In genomic region chr8:118685863-118686262, GRCm38 (mm10) we compare ENCODE assay signal across 19 mouse cellular contexts.
A peak's percentile ranks its signal among the peaks of the same experiment; 100 is the strongest.
DNase-seq lines count a peak whose midpoint lies in the region; ATAC-seq and TF ChIP-seq lines count a peak whose summit lies in the region.
"Had no signal": no experiment of that assay in that cellular context is flagged by ENCODE, and none has a peak within 500 bp of the region (broad histone marks: within the 10 kb centered on the region; RNA-seq: fewer than 3 reads in every experiment).

No protein-coding gene starts in this region.

- no peak overlapping the region for H3K9ac ChIP-seq in forebrain, postnatal 0 days
- H3K9ac ChIP-seq in forebrain, embryonic 15.5 days (replicated peaks): no peak overlapping the region
- H3K9ac ChIP-seq in limb, embryonic 11.5 days (ENCODE audit: low read length): no peak overlapping the region
- H3K9ac ChIP-seq: embryonic facial prominence, embryonic 15.5 days; forebrain, embryonic 12.5 days; kidney, embryonic 15.5 days; limb, embryonic 15.5 days; neural tube, embryonic 13.5 days had no signal

- peaks cover 10% of the 10 kb centered on the region; the same call in 1 of the 2 replicates for H3K9me3 ChIP-seq in forebrain, postnatal 0 days (ENCODE audit: low read length)
- H3K9me3 ChIP-seq in forebrain, embryonic 15.5 days: no peaks in the 10 kb centered on the region
- no peaks in the 10 kb centered on the region for H3K9me3 ChIP-seq in limb, embryonic 11.5 days (ENCODE audit: control insufficient read depth, low read length)
- no peaks in the 10 kb centered on the region for H3K9me3 ChIP-seq in limb, embryonic 10.5 days (replicated peaks)
- H3K9me3 ChIP-seq: embryonic facial prominence, embryonic 15.5 days; forebrain, embryonic 12.5 days; kidney, embryonic 15.5 days; limb, embryonic 15.5 days; neural tube, embryonic 13.5 days had no signal

- no peak for ATAC-seq in forebrain, postnatal 0 days
- no peak for ATAC-seq in forebrain, embryonic 15.5 days (replicated peaks)
- no peak for ATAC-seq in limb, embryonic 11.5 days (ENCODE audit: insufficient number of reproducible peaks, low FRiP score, low TSS enrichment, low read depth)
- ATAC-seq: activated CD4-positive, CD25-positive, alpha-beta regulatory T cell, adult 4 months; inflammation-experienced regulatory T-cells, adult 6 months had no signal

- H3K4me1 ChIP-seq in forebrain, postnatal 0 days (ENCODE audit: insufficient read depth): peaks cover 9% of the 10 kb centered on the region; the same call in 1 of the 2 replicates
- H3K4me1 ChIP-seq in forebrain, embryonic 15.5 days: peaks cover 12% of the 10 kb centered on the region
- no peaks in the 10 kb centered on the region for H3K4me1 ChIP-seq in limb, embryonic 11.5 days (ENCODE audit: control insufficient read depth, insufficient read depth, low read length)
- H3K4me1 ChIP-seq in limb, embryonic 10.5 days: no peaks in the 10 kb centered on the region; the same call in 1 of the 2 replicates
- H3K4me1 ChIP-seq: embryonic facial prominence, embryonic 15.5 days; forebrain, embryonic 12.5 days; limb, embryonic 15.5 days had no signal

- no peaks in the 10 kb centered on the region for H3K27me3 ChIP-seq in forebrain, postnatal 0 days (ENCODE audit: insufficient read depth, low read length)
- H3K27me3 ChIP-seq in forebrain, embryonic 15.5 days: no peaks in the 10 kb centered on the region
- H3K27me3 ChIP-seq in limb, embryonic 11.5 days (ENCODE audit: control insufficient read depth, insufficient read depth, low read length): no peaks in the 10 kb centered on the region
- no peaks in the 10 kb centered on the region for H3K27me3 ChIP-seq in limb, embryonic 10.5 days (ENCODE audit: low read depth, poor library complexity, severe bottlenecking)
- H3K27me3 ChIP-seq: embryonic facial prominence, embryonic 15.5 days; forebrain, embryonic 12.5 days; kidney, embryonic 15.5 days; limb, embryonic 15.5 days; neural tube, embryonic 13.5 days had no signal

- no peak overlapping the region for H3K4me2 ChIP-seq in forebrain, postnatal 0 days (ENCODE audit: low read depth)
- H3K4me2 ChIP-seq in forebrain, embryonic 15.5 days (replicated peaks): no peak overlapping the region
- H3K4me2 ChIP-seq in limb, embryonic 11.5 days (ENCODE audit: low read depth, severe bottlenecking): no peak overlapping the region
- H3K4me2 ChIP-seq: embryonic facial prominence, embryonic 15.5 days; forebrain, embryonic 12.5 days; kidney, embryonic 15.5 days; limb, embryonic 15.5 days; neural tube, embryonic 13.5 days had no signal

- intact Hi-C loops in left cerebral cortex, postnatal 25 days (cut with DNase I): no loop called here

- TF ChIP-seq CTCF in forebrain, postnatal 0 days (IDR thresholded peaks at IDR 0.05; ENCODE audit: low read depth): peak; percentile 43
- TF ChIP-seq CTCF in brain, embryonic 14.5 days (IDR thresholded peaks at IDR 0.05; ENCODE audit: borderline replicate concordance, extremely low read depth, insufficient read depth, insufficient read length): peak; percentile 37; the same call in 1 of the 2 replicates

- no peak for TF ChIP-seq POLR2A in brain, embryonic 14.5 days (IDR thresholded peaks at IDR 0.05; ENCODE audit: borderline replicate concordance, extremely low read depth, insufficient read depth, insufficient read length, poor library complexity, severe bottlenecking)

- WGBS in forebrain, postnatal 0 days: 89% methylated on average over 1 of the region's 1 CpGs
- WGBS in forebrain, embryonic 15.5 days: 88% methylated on average over 1 of the region's 1 CpGs
- WGBS in limb, embryonic 11.5 days: 100% methylated on average over 1 of the region's 1 CpGs
- WGBS in limb, embryonic 10.5 days: 90% methylated on average over 1 of the region's 1 CpGs

- H3K36me3 ChIP-seq in forebrain, postnatal 0 days (ENCODE audit: insufficient read depth): no peaks in the 10 kb centered on the region
- no peaks in the 10 kb centered on the region for H3K36me3 ChIP-seq in forebrain, embryonic 15.5 days
- no peaks in the 10 kb centered on the region for H3K36me3 ChIP-seq in limb, embryonic 11.5 days (ENCODE audit: control insufficient read depth, insufficient read depth, low read length)
- no peaks in the 10 kb centered on the region for H3K36me3 ChIP-seq in limb, embryonic 10.5 days
- H3K36me3 ChIP-seq: embryonic facial prominence, embryonic 15.5 days; forebrain, embryonic 12.5 days; kidney, embryonic 15.5 days; limb, embryonic 15.5 days; neural tube, embryonic 13.5 days had no signal

- no peak for DNase-seq in forebrain, postnatal 0 days
- peak; percentile 23 for DNase-seq in limb, embryonic 11.5 days (ENCODE audit: low spot score)
- DNase-seq in limb, embryonic 10.5 days (ENCODE audit: low spot score): no peak
- peak; percentile 86 for DNase-seq in ES-CJ7 (ENCODE audit: low read depth, low spot score)
- DNase-seq in brain, embryonic 14.5 days (ENCODE audit: low read depth): peak; percentile 47
- no peak for DNase-seq in left cerebral cortex, postnatal 25 days (ENCODE audit: low spot score in 2 of 2)
- DNase-seq: adrenal gland, postnatal 36 days; cerebellum, postnatal 25 days; heart, postnatal 14 days; lung, adult 18-20 months; thymus, postnatal 14 days had no signal

- H3K4me3 ChIP-seq in forebrain, postnatal 0 days (ENCODE audit: low read depth, low read length): no peak overlapping the region
- H3K4me3 ChIP-seq in forebrain, embryonic 15.5 days: no peak overlapping the region
- H3K4me3 ChIP-seq in limb, embryonic 11.5 days (ENCODE audit: low read depth, low read length): no peak overlapping the region
- no peak overlapping the region for H3K4me3 ChIP-seq in limb, embryonic 10.5 days
- H3K4me3 ChIP-seq: embryonic facial prominence, embryonic 15.5 days; forebrain, embryonic 12.5 days; kidney, embryonic 15.5 days; limb, embryonic 15.5 days; neural tube, embryonic 13.5 days had no signal

- H3K27ac ChIP-seq in forebrain, postnatal 0 days (ENCODE audit: low read depth, low read length): no peak overlapping the region
- no peak overlapping the region for H3K27ac ChIP-seq in forebrain, embryonic 15.5 days (replicated peaks)
- no peak overlapping the region for H3K27ac ChIP-seq in limb, embryonic 11.5 days (replicated peaks; ENCODE audit: low read depth, low read length)
- H3K27ac ChIP-seq in limb, embryonic 10.5 days: no peak overlapping the region
- H3K27ac ChIP-seq: embryonic facial prominence, embryonic 15.5 days; forebrain, embryonic 12.5 days; kidney, embryonic 15.5 days; limb, embryonic 15.5 days; neural tube, embryonic 13.5 days had no signal

Comparison
In these comparisons a context has a peak if more than half of its experiments do, and no peak if none do; other contexts are left out.
1. DNase-seq: peak in limb, embryonic 11.5 days (single experiment), ES-CJ7 (single experiment) and brain, embryonic 14.5 days (single experiment); none in forebrain, postnatal 0 days (single experiment), limb, embryonic 10.5 days (single experiment) and left cerebral cortex, postnatal 25 days (0 of 2).